Mouse (Mus musculus) G1E (cell line): ENCODE measurements around the gene 6430571L13Rik. TPM values are rescaled to one million over a fixed set of nuclear protein-coding genes. Genes with fewer than 3 reads are reported as not detected.
"Not testable (repeated sequence)": the region's sequence is repeated elsewhere in the genome, so short reads cannot be mapped to it uniquely, and the experiment has no call there.

Source experiments
- ATAC-seq: 2 replicates; pipeline ENCODE4 v1.8.0; 2016; ENCODE audit warnings: mild to moderate bottlenecking; ENCODE audit not compliant: insufficient number of reproducible peaks, poor library complexity, low FRiP score, severe bottlenecking; ENCODE audit errors: extremely low read depth
- DNase-seq: peaks from one replicate; pipeline ENCODE4 v3.0.0; 2012; ENCODE audit warnings: low spot score
- H3K27me3 ChIP-seq: 2 replicates; pipeline ENCODE4 v1.6.1; 2012; ENCODE audit warnings: mild to moderate bottlenecking, low read length, inconsistent platforms; ENCODE audit not compliant: insufficient read depth
- H3K36me3 ChIP-seq: replicated peaks from 2 replicates; pipeline ENCODE3; 2012; ENCODE audit warnings: mild to moderate bottlenecking, inconsistent platforms
- H3K4me1 ChIP-seq: 2 replicates; pipeline ENCODE4 v1.6.1; 2012; ENCODE audit warnings: low read depth, low read length, inconsistent platforms, mixed read lengths; ENCODE audit not compliant: insufficient read depth
- H3K4me3 ChIP-seq: 2 replicates; pipeline ENCODE4 v1.5.1; 2012; ENCODE audit warnings: low read depth, mild to moderate bottlenecking, inconsistent platforms, low read length, moderate library complexity, mixed read lengths
- H3K9me3 ChIP-seq: replicated peaks from 2 replicates; pipeline ENCODE4 v1.6.1; 2012; ENCODE audit warnings: inconsistent platforms
- CTCF ChIP-seq: IDR thresholded peaks from 2 replicates; pipeline ENCODE4 v1.5.1; 2012; ENCODE audit warnings: low read depth, low read length, inconsistent platforms, mixed read lengths
- GATA1 ChIP-seq: IDR thresholded peaks from 2 replicates; pipeline ENCODE4 v1.6.1; 2012; ENCODE audit warnings: borderline replicate concordance, low read length, inconsistent platforms, mixed read lengths
- GATA2 ChIP-seq: IDR thresholded peaks from 2 replicates; pipeline ENCODE4 v1.6.1; 2012; ENCODE audit warnings: low read depth, low read length, inconsistent platforms, borderline replicate concordance
- POLR2AphosphoS5 ChIP-seq: IDR thresholded peaks from 2 replicates; pipeline ENCODE4 v1.6.1; 2012; ENCODE audit warnings: low read depth, low read length, inconsistent platforms; ENCODE audit not compliant: insufficient replicate concordance
- TAL1 ChIP-seq: conservative IDR thresholded peaks from 2 replicates; pipeline ENCODE4 v1.6.1; 2012; ENCODE audit warnings: low read depth, low read length, inconsistent platforms, mixed read lengths
- polyA plus RNA-seq: library from polyadenylated mRNA; stranded (reverse); fragments of >175 nt; gene quantifications from 2 replicates; pipeline ENCODE4 v1.2.3, GENCODE M21; 2012
- total RNA-seq, 2 experiments: library from RNA; stranded (forward) in 1 of 2; stranded (reverse) in 1 of 2; fragments of 200-1000 nt in 1 of 2; fragments of >200 nt in 1 of 2; fragmentation: Nextera tagmentation in 1 of 2; gene quantifications; 2 replicates each; pipeline ENCODE4 v1.2.3; 2014 to 2017

Gene 6430571L13Rik
- total and polyA plus RNA-seq, 3 experiments, result 0.29 to 0.76 TPM; not detected in 1

DNA sequence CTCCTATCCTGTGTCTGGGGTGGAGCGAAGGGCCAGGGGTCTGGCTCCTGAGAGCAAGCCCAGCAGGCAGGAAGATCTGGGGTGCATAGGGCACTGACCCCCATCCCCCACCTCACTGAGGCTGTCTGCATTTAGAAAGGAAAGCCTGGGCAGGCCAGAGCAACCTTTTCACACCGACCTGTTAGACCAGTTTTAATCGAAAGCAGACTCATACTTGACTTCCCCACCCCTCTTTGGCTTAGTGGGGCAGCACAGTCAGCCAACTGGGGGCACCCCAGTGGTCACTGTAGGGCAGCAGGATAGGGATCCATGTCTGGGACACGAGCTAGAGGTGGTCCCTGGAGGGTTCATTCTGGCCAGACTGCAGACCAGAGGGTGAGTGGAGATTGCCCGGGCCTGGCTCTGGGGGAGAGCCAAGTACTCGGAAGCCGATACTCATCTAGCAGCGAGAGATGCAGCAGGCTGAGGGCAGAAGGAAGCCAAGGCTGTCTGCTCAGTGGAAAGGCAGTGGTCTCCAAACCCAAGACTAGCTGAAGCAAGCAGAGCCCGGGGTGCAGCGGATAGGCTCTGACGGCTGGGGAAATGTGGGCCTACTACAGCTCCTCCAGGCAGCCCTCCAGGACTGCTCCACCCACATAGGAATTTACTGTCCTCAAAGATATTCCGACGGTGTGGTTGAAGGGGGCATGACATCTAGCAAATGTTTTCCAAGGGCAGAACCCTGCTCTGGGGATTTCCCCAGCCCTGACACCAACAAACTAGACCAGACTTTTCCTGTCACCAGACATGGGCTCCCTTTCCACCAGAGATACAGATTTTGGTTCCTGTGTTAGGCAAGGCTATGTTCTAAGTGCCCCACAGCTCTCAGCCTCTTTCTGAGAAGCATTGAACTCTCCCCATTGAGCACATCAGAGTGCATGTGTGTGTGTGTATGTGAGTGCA, 34.5 kb upstream of the 6430571L13Rik start:
- peaks cover 93% of the 10 kb centered on the region for H3K4me1 ChIP-seq
- no peaks in the 10 kb centered on the region for H3K27me3 ChIP-seq
- H3K36me3 ChIP-seq, result peaks cover 40% of the 10 kb centered on the region
- H3K9me3 ChIP-seq, result no peaks in the 10 kb centered on the region
- TF ChIP-seq POLR2AphosphoS5, result no peak
- no peak for TF ChIP-seq GATA2
- no peak for TF ChIP-seq CTCF
- TF ChIP-seq GATA1, result no peak
- ATAC-seq, result no peak
- no peak for DNase-seq
- H3K4me3 ChIP-seq, result peak overlapping the region; percentile 38; the same call in 1 of the 2 replicates

DNA sequence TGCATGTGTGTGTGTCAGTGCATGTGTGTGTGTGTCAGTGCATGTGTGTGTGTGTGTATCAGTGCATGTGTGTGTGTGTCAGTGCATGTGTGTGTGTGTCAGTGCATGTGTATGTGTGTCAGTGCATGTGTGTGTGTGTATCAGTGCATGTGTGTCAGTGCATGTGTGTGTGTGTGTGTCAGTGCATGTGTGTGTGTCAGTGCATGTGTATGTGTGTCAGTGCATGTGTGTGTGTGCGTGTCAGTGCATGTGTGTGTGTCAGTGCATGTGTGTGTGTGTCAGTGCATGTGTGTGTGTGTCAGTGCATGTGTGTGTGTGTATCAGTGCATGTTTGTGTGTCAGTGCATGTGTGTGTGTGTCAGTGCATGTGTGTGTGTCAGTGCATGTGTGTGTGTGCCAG, 33.7 kb upstream of the 6430571L13Rik start:
- not testable (repeated sequence) for H3K4me3 ChIP-seq, DNase-seq, ATAC-seq, H3K9me3 ChIP-seq, H3K27me3 ChIP-seq
- TF ChIP-seq POLR2AphosphoS5, result 0 out of 2 replicates have a peak, but pooled peaks have one; percentile 79
- H3K4me1 ChIP-seq, result peaks cover 93% of the 10 kb centered on the region
- peaks cover 32% of the 10 kb centered on the region for H3K36me3 ChIP-seq

DNA sequence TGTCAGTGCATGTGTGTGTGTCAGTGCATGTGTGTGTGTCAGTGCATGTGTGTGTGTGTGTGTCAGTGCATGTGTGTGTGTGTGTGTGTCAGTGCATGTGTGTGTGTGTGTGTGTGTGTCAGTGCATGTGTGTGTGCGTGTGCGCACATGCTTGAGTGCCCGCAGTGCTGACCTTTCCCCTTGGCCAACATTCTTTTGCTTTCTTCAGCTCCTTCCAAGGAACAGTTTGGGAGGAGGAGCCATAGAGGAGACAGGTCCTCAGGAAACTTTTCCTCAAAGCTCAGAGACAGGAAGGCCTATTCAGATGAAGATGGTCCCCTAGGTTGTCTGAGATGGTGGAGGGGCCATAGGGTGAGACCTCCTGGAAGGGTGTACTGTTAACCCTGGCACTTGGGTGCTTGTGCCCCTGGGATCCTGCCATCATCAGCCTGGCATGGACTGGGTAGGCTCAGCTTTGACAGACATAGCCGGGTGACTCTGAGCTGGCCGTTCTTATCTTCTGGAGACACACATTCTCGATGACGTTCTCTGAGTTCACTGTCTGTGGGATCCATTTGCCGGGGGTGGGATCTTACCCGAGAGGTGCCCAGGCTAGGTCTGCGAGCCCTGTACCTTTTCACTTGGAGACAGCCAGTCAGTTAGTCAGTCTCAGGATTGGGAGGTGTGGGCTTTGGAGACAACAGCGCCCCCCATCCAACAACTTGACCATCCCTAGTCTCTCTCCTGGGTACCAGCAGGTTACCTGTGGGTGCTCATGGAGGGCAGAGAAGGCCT, 33.1 kb upstream of the 6430571L13Rik start:
- DNase-seq (peak; percentile 69), ATAC-seq (peak; percentile 52)
- Histone ChIP-seq H3K4me3 (peak overlapping the region; percentile 64; the same call in 1 of the 2 replicates), H3K9me3 (no peaks in the 10 kb centered on the region), H3K4me1 (peaks cover 93% of the 10 kb centered on the region), H3K27me3 (no peaks in the 10 kb centered on the region), H3K36me3 (peaks cover 26% of the 10 kb centered on the region)
- TF ChIP-seq TAL1 (peak; percentile 37; the same call in 1 of the 2 replicates), CTCF (no peak), GATA2 (no peak)

GRCm38 (mm10) chr9:107307886-107308285, 32.5 kb upstream of the 6430571L13Rik start:
- peaks cover 93% of the 10 kb centered on the region for H3K4me1 ChIP-seq
- peak; percentile 66 for DNase-seq
- 0 out of 2 replicates have a peak, but pooled peaks have one; percentile 5 for ATAC-seq
- no peaks in the 10 kb centered on the region for H3K27me3 ChIP-seq
- H3K9me3 ChIP-seq, result no peaks in the 10 kb centered on the region
- peaks cover 20% of the 10 kb centered on the region for H3K36me3 ChIP-seq
- TF ChIP-seq GATA1 (no peak), TAL1 (no peak), GATA2 (no peak), CTCF (no peak), POLR2AphosphoS5 (no peak)
- peak overlapping the region; percentile 64; the same call in 1 of the 2 replicates for H3K4me3 ChIP-seq

DNA sequence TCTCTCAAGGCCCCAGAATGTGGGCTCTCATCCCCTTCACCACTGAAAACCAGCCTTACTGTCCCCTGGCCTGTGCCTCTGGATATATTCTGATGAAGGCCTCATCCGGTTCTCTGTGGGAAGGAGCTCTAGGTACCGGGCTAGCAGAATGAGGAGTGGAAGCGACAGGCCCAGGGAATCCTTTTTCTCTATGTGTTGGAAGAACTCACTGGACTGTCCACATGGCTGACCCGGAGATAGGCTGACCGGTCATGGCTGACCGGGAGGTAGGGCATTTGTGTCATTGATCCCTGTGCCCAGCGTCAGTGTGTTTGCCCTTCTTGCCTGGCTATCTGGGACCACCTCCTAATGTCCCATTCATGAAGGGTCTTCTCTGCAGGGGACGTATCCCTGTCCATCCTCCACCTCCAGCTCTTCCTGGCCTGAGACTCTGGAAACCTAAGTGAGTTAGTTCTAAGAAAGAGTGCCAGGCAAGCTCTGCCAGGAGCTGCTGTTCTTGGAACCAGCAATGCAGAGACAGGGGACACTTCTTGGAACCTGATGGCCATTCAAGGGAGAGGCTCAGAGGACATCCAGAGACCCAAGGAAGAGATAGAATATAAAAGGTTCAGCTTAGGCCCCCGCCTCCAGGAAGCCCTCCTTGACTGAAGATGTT, 31.9 kb upstream of the 6430571L13Rik start:
- no peak for TF ChIP-seq CTCF
- TF ChIP-seq GATA2, result no peak
- TF ChIP-seq GATA1, result no peak
- TF ChIP-seq TAL1, result no peak
- TF ChIP-seq POLR2AphosphoS5, result no peak
- Histone ChIP-seq H3K9me3 (no peaks in the 10 kb centered on the region), H3K36me3 (peaks cover 14% of the 10 kb centered on the region), H3K4me1 (peaks cover 92% of the 10 kb centered on the region), H3K27me3 (no peaks in the 10 kb centered on the region), H3K4me3 (peak overlapping the region; percentile 64; the same call in 1 of the 2 replicates)
- ATAC-seq (no peak), DNase-seq (no peak)

- ATAC-seq, result no peak
Measured at GRCm38 (mm10) chr9:107309171-107309570, 31.2 kb upstream of the 6430571L13Rik start.

More at GRCm38 (mm10) chr9:107309171-107309570, 31.2 kb upstream of the 6430571L13Rik start:
- peaks cover 90% of the 10 kb centered on the region for H3K4me1 ChIP-seq
- TF ChIP-seq TAL1 (no peak), GATA1 (no peak), GATA2 (no peak), CTCF (no peak), POLR2AphosphoS5 (no peak)
- H3K36me3 ChIP-seq, result peaks cover 7% of the 10 kb centered on the region
- no peak for DNase-seq
- peak overlapping the region; percentile 51; the same call in 1 of the 2 replicates for H3K4me3 ChIP-seq
- no peaks in the 10 kb centered on the region for H3K9me3 ChIP-seq
- no peaks in the 10 kb centered on the region for H3K27me3 ChIP-seq
